Mouse (Mus musculus) inflammation-experienced regulatory T-cells, adult 16 weeks (primary cell): ENCODE measurements around the gene Gm3055. TPM values are rescaled to one million over a fixed set of nuclear protein-coding genes. Genes with fewer than 3 reads are reported as not detected.

Experiments used
- polyA plus RNA-seq: library from polyadenylated mRNA; unstranded; fragments of 100-300 nt; shearing (Covaris generic); gene quantifications from one replicate; pipeline ENCODE4 v1.2.1, GENCODE M21; 2017

Gm3055 gene
- 12.4 TPM for polyA plus RNA-seq

GRCm38 (mm10) chr10:81770506-81771403 lies at the start of gene Gm3055:
Gene Gm3055, minus strand, starts transcription at chr10:81771161.

GRCm38 (mm10) chr10:81811899-81812298 lies 40.9 kb upstream of the Gm3055 start, which contains the start of gene Gm4767:
Gene Gm4767, plus strand, starts transcription at chr10:81812186.

GRCm38 (mm10) chr10:81704531-81705301 lies 66.2 kb downstream of the Gm3055 start, which contains the start of gene Zfp433:
Gene Zfp433, plus strand, starts transcription at chr10:81704825.

Other genes starting within 250 kb of the Gm3055 start
- gene Gna15, start 246.9 kb downstream of the Gm3055 start, polyA plus RNA-seq, result 32.8 TPM
- 6.9 TPM for gene Gna11, start 226.0 kb downstream of the Gm3055 start, polyA plus RNA-seq
- gene Aes, start 211.7 kb downstream of the Gm3055 start, polyA plus RNA-seq, result 181 TPM
- 3.9 TPM for gene Tle2, start 196.6 kb downstream of the Gm3055 start, polyA plus RNA-seq
- gene Tle6, start 170.1 kb downstream of the Gm3055 start, polyA plus RNA-seq, result 0.45 TPM
- 2.6 TPM for gene BC025920, start 164.9 kb downstream of the Gm3055 start, polyA plus RNA-seq
- 19.8 TPM for gene Sirt6, start 143.4 kb downstream of the Gm3055 start, polyA plus RNA-seq
- gene Ankrd24, start 142.6 kb downstream of the Gm3055 start, polyA plus RNA-seq, result 0.63 TPM
- gene Gm10778, start 122.1 kb downstream of the Gm3055 start, polyA plus RNA-seq, result 12.4 TPM
- gene Zfp433, start 66.3 kb downstream of the Gm3055 start, polyA plus RNA-seq, result 25.0 TPM
- 7.8 TPM for gene Gm4767, start 41.0 kb upstream of the Gm3055 start, polyA plus RNA-seq
- 13.7 TPM for gene Gm32687, start 92.8 kb upstream of the Gm3055 start, polyA plus RNA-seq
- 3.9 TPM for gene Zfp781, start 159.3 kb upstream of the Gm3055 start, polyA plus RNA-seq